Comparison of ENCODE assay signal across 12 mouse cellular contexts in genomic region chr1:153210198-153210597, GRCm38 (mm10).
"Had no signal": no experiment of that assay in that cellular context is flagged by ENCODE, and none has a peak within 500 bp of the region (broad histone marks: within the 10 kb centered on the region; RNA-seq: fewer than 3 reads in every experiment).

No protein-coding gene starts in this region.

- DNase-seq: retina, postnatal 1 day; right cerebral cortex, adult 18-20 months; right cerebral cortex, postnatal 14 days; right cerebral cortex, postnatal 25 days; right cerebral cortex, postnatal 4 days; spleen, adult 18-20 months; thymus, adult 18-20 months; thymus, adult 2 months; thymus, postnatal 14 days; thymus, postnatal 25 days; thymus, postnatal 36 days; thymus, postnatal 4 days had no signal
